Mouse (Mus musculus) stomach, embryonic 14.5 days (tissue): ENCODE data around the gene Adal. TPM values are rescaled to one million over a fixed set of nuclear protein-coding genes. Genes with fewer than 3 reads are reported as not detected.

ENCODE experiments used
- ATAC-seq: fragments of 200-750 bp; cut with Nextera tagmentation; 2 replicates; pipeline ENCODE4 v1.8.0; 2017; ENCODE audit warnings: low read depth, moderate TSS enrichment; ENCODE audit not compliant: insufficient number of reproducible peaks, insufficient read depth, low FRiP score
- H3K27ac ChIP-seq: fragments of 300-500 bp; sonication (generic); 2 replicates; pipeline ENCODE4 v1.5.1; 2014; ENCODE audit warnings: mild to moderate bottlenecking, low read length, moderate library complexity, mixed read lengths
- H3K27me3 ChIP-seq: fragments of 300-500 bp; sonication (generic); 2 replicates; pipeline ENCODE4 v1.6.1; 2014; ENCODE audit warnings: low read length, control low read depth, mixed read lengths; ENCODE audit not compliant: control insufficient read depth, insufficient read depth
- H3K36me3 ChIP-seq: fragments of 300-500 bp; sonication (generic); 2 replicates; pipeline ENCODE4 v1.6.1; 2014; ENCODE audit warnings: mild to moderate bottlenecking, control low read depth, low read length, moderate library complexity, mixed read lengths; ENCODE audit not compliant: control insufficient read depth, insufficient read depth
- H3K4me1 ChIP-seq: fragments of 300-500 bp; sonication (generic); 2 replicates; pipeline ENCODE4 v1.6.1; 2014; ENCODE audit warnings: low read length, control low read depth, mixed read lengths; ENCODE audit not compliant: control insufficient read depth, insufficient read depth
- H3K4me2 ChIP-seq: fragments of 300-500 bp; sonication (generic); replicated peaks from 2 replicates; pipeline ENCODE4 v1.6.1; 2014; ENCODE audit warnings: low read depth, low read length, control low read depth
- H3K4me3 ChIP-seq: fragments of 300-500 bp; sonication (generic); 2 replicates; pipeline ENCODE4 v1.5.1; 2014; ENCODE audit warnings: low read depth, low read length, control low read depth
- H3K9ac ChIP-seq: fragments of 300-500 bp; sonication (generic); replicated peaks from 2 replicates; pipeline ENCODE4 v1.6.1; 2014; ENCODE audit warnings: low read depth, mild to moderate bottlenecking, control low read depth, low read length, moderate library complexity, mixed read lengths
- H3K9me3 ChIP-seq: fragments of 300-500 bp; sonication (generic); 2 replicates; pipeline ENCODE4 v1.6.1; 2016; ENCODE audit warnings: low read depth, low read length, control low read depth; ENCODE audit not compliant: control insufficient read depth
- WGBS: fragments of 180-500 bp; shearing (Covaris S2); extraction: QIAGEN DNeasy Blood & Tissue Kit; methylation state at CpG from one replicate; pipeline ENCODE4 v1.1.7; 2014; 5-methylcytosine and 5-hydroxymethylcytosine counted together
- polyA plus RNA-seq: library from polyadenylated mRNA; unstranded; fragments of >200 nt; fragmentation: Nextera tagmentation; extraction: Ambion mirVana; gene quantifications from 2 replicates; pipeline ENCODE4 v1.2.1, GENCODE M21; 2014

Adal gene
- polyA plus RNA-seq, 1 experiment from 2014 or later = 21.8 TPM

DNA sequence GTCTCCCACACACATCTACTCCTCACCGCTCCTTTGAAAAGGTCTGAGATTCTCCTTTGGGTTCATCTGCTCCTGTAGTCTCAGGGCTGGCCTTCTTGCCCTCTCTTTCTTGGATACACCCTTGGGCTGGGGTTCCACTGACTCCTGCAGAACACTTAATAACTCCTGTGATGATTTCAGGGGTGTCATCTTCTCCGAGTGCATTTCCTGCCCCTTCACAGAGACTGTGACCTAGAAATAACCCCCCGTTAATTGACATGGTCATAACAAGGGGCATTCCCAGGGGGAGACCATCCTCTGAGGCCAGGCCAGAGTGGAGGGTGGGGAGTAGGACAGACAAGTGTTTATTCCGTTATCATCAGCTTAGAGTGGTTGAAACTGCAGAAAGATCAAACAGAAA, 28.9 kb downstream of the Adal start:
- Histone ChIP-seq H3K9me3 (no peaks in the 10 kb centered on the region), H3K36me3 (peaks cover 16% of the 10 kb centered on the region), H3K9ac (peak overlapping the region; percentile 52; the same call in 1 of the 2 replicates), H3K27ac (no peak overlapping the region), H3K27me3 (no peaks in the 10 kb centered on the region), H3K4me2 (peak overlapping the region; percentile 88), H3K4me3 (peak overlapping the region; percentile 93), H3K4me1 (peaks cover 14% of the 10 kb centered on the region)
- ATAC-seq = no peak
- 42% methylated on average over 4 of the region's 4 CpGs for WGBS

DNA sequence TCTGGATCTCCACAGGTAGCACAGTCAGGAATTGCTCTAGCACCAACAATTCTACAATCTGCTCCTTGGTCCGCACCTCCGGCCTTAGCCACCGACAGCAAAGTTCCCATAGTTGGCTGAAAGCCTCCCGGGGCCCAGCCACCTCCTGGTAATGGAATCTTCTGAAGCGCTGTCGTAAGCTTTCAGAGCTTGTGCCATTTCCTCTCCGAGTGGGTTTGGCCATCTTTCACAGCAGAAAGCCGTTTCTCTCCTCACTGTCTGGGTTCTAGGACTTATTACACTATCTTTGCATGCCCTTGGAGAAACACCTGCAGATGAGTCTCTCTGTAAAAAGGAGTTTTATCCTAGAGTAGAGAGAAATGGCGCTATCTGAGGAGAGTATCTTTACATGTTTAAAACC, 29.7 kb downstream of the Adal start:
- H3K27me3 ChIP-seq = no peaks in the 10 kb centered on the region
- H3K9ac ChIP-seq = peak overlapping the region; percentile 52
- H3K27ac ChIP-seq = peak overlapping the region; percentile 66; the same call in 1 of the 2 replicates
- peak overlapping the region; percentile 93 for H3K4me3 ChIP-seq
- peak overlapping the region; percentile 88 for H3K4me2 ChIP-seq
- peaks cover 14% of the 10 kb centered on the region for H3K4me1 ChIP-seq
- WGBS = 4% methylated on average over 9 of the region's 9 CpGs
- peaks cover 21% of the 10 kb centered on the region for H3K36me3 ChIP-seq
- ATAC-seq = no peak
- no peaks in the 10 kb centered on the region for H3K9me3 ChIP-seq

DNA sequence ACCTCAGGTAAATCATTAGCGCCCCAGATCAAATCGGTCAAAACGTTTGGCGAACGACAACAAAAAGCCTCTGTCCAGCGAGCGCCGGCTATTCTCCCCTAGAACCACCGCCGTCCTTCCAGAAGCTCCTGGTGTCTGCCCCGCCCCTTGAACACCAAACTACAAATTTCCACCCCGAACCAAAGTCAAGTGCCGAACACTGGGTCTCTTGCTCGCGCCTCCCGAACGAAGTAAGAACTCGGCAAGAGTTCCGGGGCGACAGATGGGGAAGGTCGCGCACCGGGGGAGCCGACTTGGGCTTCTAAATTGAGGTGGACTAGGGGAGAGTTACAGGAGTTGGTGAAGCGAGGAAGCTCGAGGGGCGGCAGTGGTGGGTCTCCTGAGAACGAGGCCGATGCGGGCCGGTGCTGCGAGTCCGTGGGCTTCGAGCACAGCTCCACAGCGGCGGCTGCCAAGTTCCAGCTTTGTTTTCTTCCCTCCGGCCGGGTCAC, 30.3 kb downstream of the Adal start, which contains the start of gene Tubgcp4:
TSS of gene Tubgcp4 (plus strand) at position 174 of the 491 bp plus-strand sequence.
- Histone ChIP-seq H3K36me3 (peaks cover 21% of the 10 kb centered on the region), H3K27ac (peak within 1 kb of the TSS; percentile 66), H3K4me1 (peaks cover 14% of the 10 kb centered on the region), H3K9ac (peak within 1 kb of the TSS; percentile 52), H3K27me3 (no peaks in the 10 kb centered on the region), H3K4me2 (peak within 1 kb of the TSS; percentile 88), H3K4me3 (peak within 1 kb of the TSS; percentile 93), H3K9me3 (no peaks in the 10 kb centered on the region)
- under 1% methylated on average over 38 of the region's 38 CpGs for WGBS
- ATAC-seq = peak; percentile 7; the same call in 1 of the 2 replicates

DNA sequence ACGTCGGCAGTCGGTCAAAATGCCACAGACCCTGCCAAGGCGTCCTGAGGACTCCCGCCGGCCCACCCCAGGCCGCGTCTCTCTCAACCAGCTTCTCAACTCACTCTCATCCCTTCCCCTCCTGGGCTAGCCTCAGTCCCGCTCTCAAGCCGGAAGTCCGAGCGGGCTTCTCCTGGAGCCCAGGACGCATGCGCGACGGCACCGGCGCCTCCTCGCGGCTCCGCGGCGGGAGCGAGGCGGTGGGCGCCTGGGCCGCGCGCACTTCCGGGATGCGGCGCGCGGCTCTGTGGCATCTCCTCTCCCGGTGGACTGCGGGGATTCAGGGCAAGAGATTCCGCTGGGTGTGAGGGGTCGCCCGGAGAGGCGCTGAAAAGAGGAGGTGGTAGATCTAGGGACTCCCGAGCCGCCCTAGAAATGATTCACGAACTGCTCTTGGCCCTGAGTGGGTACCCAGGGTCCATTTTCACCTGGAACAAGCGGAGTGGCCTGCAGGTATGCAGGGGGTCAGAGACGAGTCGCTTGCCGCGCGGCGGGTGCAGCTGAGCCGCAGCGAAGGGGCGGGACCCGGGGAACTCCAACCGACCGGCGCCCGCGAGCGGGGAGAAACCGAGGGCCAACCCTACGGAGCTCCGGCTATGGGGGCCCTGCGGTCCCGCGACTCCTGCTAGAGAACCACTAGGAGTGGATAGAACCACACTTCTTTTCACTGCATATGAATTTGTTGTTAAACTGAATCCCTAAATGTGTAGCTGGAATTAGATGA, 30.9 kb downstream of the Adal start, which contains the start of gene Zscan29:
TSS of gene Zscan29 (minus strand) at position 146 of the 763 bp plus-strand sequence.
- H3K9ac ChIP-seq = peak within 1 kb of the TSS; percentile 52
- under 1% methylated on average over 66 of the region's 66 CpGs for WGBS

DNA sequence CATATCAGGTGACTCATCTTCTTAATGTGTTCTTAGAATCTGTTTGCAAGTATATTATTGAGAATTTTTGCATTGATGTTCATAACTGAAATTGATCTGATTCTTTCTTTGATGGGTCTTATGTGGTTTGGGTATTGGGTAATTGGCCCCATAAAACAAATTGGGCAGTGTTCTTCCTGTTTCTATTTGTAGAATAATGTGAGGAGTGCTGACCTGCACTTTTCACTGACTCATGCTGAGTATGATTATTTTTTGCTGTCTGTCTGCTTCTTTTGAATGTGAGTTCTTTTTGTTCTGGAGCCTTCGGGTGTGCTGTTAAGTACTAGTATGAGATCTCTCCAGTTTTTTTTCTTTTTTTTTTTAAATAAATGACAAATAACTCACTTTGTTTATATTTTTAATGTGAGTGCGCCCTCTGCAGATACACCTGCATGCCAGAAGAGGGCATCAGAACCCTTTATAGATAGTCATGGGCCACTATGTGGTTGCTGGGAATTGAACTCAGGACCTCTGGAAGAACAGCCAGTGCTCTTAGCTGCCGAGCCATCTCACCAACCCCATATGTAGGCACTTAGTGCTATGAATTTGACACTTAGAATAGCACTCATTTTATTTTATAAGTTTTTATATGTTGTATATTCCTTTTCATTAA, 38.7 kb downstream of the Adal start:
- no peaks in the 10 kb centered on the region for H3K4me1 ChIP-seq
- no peak overlapping the region for H3K4me3 ChIP-seq
- no peaks in the 10 kb centered on the region for H3K27me3 ChIP-seq
- H3K9ac ChIP-seq = no peak overlapping the region
- WGBS = 95% methylated on average over 3 of the region's 3 CpGs
- no peaks in the 10 kb centered on the region for H3K9me3 ChIP-seq
- H3K36me3 ChIP-seq = peaks cover 51% of the 10 kb centered on the region
- H3K4me2 ChIP-seq = no peak overlapping the region
- H3K27ac ChIP-seq = no peak overlapping the region
- no peak for ATAC-seq

More for the DNA sequence above, 30.9 kb downstream of the Adal start, which contains the start of gene Zscan29:
- ATAC-seq = peak; percentile 93
- Histone ChIP-seq H3K27ac (peak within 1 kb of the TSS; percentile 66), H3K9me3 (no peaks in the 10 kb centered on the region), H3K36me3 (peaks cover 16% of the 10 kb centered on the region), H3K4me1 (peaks cover 14% of the 10 kb centered on the region), H3K4me2 (peak within 1 kb of the TSS; percentile 88), H3K27me3 (no peaks in the 10 kb centered on the region), H3K4me3 (peak within 1 kb of the TSS; percentile 93)

DNA sequence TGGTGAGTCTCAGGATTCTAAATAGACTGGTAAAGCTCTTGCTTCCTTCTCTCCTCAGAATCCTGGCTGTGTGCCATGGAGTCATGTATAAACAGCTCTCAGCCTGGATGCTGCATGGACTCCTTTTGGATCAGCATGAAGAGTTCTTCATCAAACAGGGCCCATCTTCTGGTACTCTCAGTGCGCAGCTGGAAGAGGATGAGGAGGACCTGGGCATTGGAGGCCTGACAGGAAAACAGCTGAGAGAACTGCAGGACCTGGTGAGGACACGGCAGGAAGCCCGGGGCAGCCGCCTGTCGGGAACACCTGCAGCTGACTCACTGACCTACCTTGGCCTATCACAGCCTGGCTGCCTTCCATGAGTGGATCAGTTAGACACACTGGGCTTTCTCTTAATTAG, 43.2 kb downstream of the Adal start:
- 85% methylated on average over 5 of the region's 5 CpGs for WGBS
- ATAC-seq = no peak
- Histone ChIP-seq H3K4me1 (no peaks in the 10 kb centered on the region), H3K27ac (no peak overlapping the region), H3K36me3 (peaks cover 56% of the 10 kb centered on the region), H3K27me3 (no peaks in the 10 kb centered on the region), H3K4me2 (no peak overlapping the region), H3K9ac (no peak overlapping the region), H3K9me3 (no peaks in the 10 kb centered on the region), H3K4me3 (no peak overlapping the region)

DNA sequence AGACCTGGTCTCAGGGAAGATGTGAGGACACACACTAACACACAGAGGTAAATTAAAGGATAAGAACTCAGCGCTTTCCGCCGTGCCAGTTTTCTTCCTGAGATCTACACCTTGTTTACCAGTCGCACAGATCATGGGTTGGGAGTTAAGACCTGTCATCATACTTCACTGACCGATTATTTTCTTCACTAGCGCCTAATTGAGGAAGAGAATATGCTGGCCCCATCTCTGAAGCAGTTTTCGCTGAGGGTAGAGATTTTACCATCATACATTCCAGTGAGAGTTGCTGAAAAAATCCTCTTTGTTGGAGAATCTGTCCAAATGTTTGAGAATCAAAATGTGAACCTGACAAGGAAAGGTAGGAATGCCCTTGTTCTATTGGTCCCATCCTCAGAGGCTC, 43.9 kb downstream of the Adal start:
- H3K9me3 ChIP-seq = no peaks in the 10 kb centered on the region
- no peaks in the 10 kb centered on the region for H3K27me3 ChIP-seq
- peaks cover 58% of the 10 kb centered on the region for H3K36me3 ChIP-seq
- no peaks in the 10 kb centered on the region for H3K4me1 ChIP-seq
- H3K4me2 ChIP-seq = no peak overlapping the region
- 95% methylated on average over 7 of the region's 7 CpGs for WGBS
- H3K27ac ChIP-seq = no peak overlapping the region
- no peak for ATAC-seq
- no peak overlapping the region for H3K4me3 ChIP-seq
- H3K9ac ChIP-seq = no peak overlapping the region

DNA sequence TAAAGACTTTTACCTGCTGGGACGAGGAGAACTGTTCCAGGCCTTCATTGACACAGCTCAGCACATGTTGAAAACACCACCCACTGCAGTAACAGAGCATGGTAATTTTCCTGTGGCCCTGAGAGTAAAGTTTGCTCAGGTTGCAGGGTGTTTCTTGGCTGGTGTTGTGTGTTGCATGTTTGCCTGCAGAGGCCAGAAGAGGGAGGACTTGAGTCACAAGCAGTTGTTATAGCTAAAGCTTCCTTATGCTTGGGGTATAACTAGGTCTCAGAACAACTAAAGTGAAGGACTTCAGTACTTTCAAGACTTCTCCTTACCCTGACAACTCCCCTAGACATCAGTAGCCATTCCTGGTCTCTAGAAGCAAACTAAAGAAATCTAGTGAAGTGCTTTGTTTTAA, 48.3 kb downstream of the Adal start:
- no peaks in the 10 kb centered on the region for H3K27me3 ChIP-seq
- H3K36me3 ChIP-seq = peaks cover 83% of the 10 kb centered on the region
- H3K4me1 ChIP-seq = no peaks in the 10 kb centered on the region
- no peak overlapping the region for H3K9ac ChIP-seq
- no peak overlapping the region for H3K4me2 ChIP-seq
- ATAC-seq = no peak
- H3K9me3 ChIP-seq = no peaks in the 10 kb centered on the region
- no peak overlapping the region for H3K27ac ChIP-seq
- no peak overlapping the region for H3K4me3 ChIP-seq
- WGBS = 85% methylated on average over 1 of the region's 1 CpGs
